Mouse (Mus musculus) embryonic stem cell, embryonic (primary cell): Measurements from ENCODE around the gene Ntmt1.

ENCODE experiments used
- CTCF ChIA-PET, 4 experiments: fragments of 300-600 bp in 2 of 4; fragments of 350-600 bp in 2 of 4; sonication (Branson Sonifier 250); formaldehyde crosslinking; loops; one replicate each; lab custom pipeline; 2022; ENCODE audit warnings: inconsistent platforms in 2 of 4; lab: Charles Lee
- POLR2A ChIA-PET, 4 experiments: fragments of 300-600 bp in 2 of 4; fragments of 350-600 bp in 2 of 4; sonication (Branson Sonifier 250); formaldehyde crosslinking; loops; one replicate each; lab custom pipeline; 2022; ENCODE audit warnings: antibody characterized with exemption in 4 of 4, inconsistent platforms in 1 of 4; lab: Charles Lee

Gene Ntmt1

GRCm38 (mm10) chr2:30775955-30776354 is 31.7 kb upstream of the Ntmt1 start:
- CTCF ChIA-PET = interaction anchor here in 3 of 4 experiments (0.5 to 5.6 kb wide), 5 partner anchors 19 to 1711 kb away, joined by 3 to 27 read pairs (median 3); no protein-coding TSS in a partner anchor
- POLR2A ChIA-PET = interaction anchor here in 2 of 4 experiments (1.0 to 9.4 kb wide), 4 partner anchors 8 to 18 kb away, joined by 4 to 145 read pairs (median 70); no protein-coding TSS in a partner anchor

DNA sequence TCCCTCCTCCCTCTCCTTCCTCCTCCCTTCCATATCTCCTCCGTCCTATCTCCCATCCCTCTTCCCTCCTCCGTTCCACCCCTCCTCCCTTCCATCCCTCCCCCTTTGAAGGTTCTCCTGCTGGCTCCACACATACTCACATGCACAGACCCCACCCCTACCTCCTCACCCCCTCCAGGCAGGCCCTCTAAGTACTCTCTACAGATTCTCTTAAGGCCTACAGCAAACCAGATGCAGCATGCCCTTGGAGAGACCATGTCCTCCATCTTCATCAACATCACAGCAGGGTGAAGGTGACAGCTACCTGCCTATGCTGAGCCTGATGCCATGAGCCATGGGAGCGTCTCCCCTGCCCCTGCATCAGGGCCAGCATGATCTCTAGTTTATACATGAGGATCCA is 30.4 kb upstream of the Ntmt1 start:
- ChIA-PET CTCF (interaction anchor here in 3 of 4 experiments (0.7 to 2.8 kb wide), 4 partner anchors 17 to 129 kb away, joined by 3 to 11 read pairs (median 4); no protein-coding TSS in a partner anchor), POLR2A (interaction anchor here in 3 of 4 experiments (0.5 to 9.4 kb wide), 17 partner anchors 9 to 344 kb away, joined by 3 to 110 read pairs (median 7); partner anchors contain the start of genes Ier5l (in 2 of the 3) and Ntmt1 (in 1 of the 3))

GRCm38 (mm10) chr2:30778235-30778634 is 29.4 kb upstream of the Ntmt1 start:
- POLR2A ChIA-PET = interaction anchor here in 3 of 4 experiments (0.6 to 9.4 kb wide), 45 partner anchors 10 to 1830 kb away, joined by 3 to 110 read pairs (median 5); partner anchors contain the start of genes Ier5l (in 3 of the 3), Ntmt1 (in 2 of the 3), Cstad (in 1 of the 3) and Miga2 (in 1 of the 3)
- CTCF ChIA-PET = interaction anchor here in 3 of 4 experiments (0.5 to 2.8 kb wide), 18 partner anchors 14 to 514 kb away, joined by 3 to 11 read pairs (median 4); no protein-coding TSS in a partner anchor

- CTCF ChIA-PET = interaction anchor here (0.8 to 2.8 kb wide), 15 partner anchors 8 to 513 kb away, joined by 3 to 11 read pairs (median 4); no protein-coding TSS in a partner anchor
- POLR2A ChIA-PET = interaction anchor here (0.5 to 9.4 kb wide), 53 partner anchors 11 to 338 kb away, joined by 3 to 110 read pairs (median 4); partner anchors contain the start of genes Ier5l (in 3 of the 4) and Ntmt1 (in 1 of the 4)
Measured at GRCm38 (mm10) chr2:30779241-30779640, 28.4 kb upstream of the Ntmt1 start.

GRCm38 (mm10) chr2:30782312-30783290 is 25.0 kb upstream of the Ntmt1 start:
- ChIA-PET CTCF (interaction anchor here in 3 of 4 experiments (0.6 to 3.2 kb wide), 12 partner anchors 10 to 705 kb away, joined by 3 to 18 read pairs (median 4); no protein-coding TSS in a partner anchor), POLR2A (interaction anchor here (0.6 to 9.4 kb wide), 34 partner anchors 8 to 362 kb away, joined by 3 to 110 read pairs (median 4); partner anchors contain the start of genes Ier5l (in 3 of the 4) and Ntmt1 (in 2 of the 4))

- ChIA-PET CTCF (interaction anchor here (0.6 to 3.2 kb wide), 15 partner anchors 9 to 706 kb away, joined by 3 to 18 read pairs (median 4); no protein-coding TSS in a partner anchor), POLR2A (interaction anchor here (0.5 to 9.4 kb wide), 45 partner anchors 8 to 363 kb away, joined by 3 to 110 read pairs (median 4); partner anchors contain the start of genes Ier5l (in 3 of the 4) and Ntmt1 (in 2 of the 4))
Measured at GRCm38 (mm10) chr2:30783346-30783745, 24.3 kb upstream of the Ntmt1 start.

DNA sequence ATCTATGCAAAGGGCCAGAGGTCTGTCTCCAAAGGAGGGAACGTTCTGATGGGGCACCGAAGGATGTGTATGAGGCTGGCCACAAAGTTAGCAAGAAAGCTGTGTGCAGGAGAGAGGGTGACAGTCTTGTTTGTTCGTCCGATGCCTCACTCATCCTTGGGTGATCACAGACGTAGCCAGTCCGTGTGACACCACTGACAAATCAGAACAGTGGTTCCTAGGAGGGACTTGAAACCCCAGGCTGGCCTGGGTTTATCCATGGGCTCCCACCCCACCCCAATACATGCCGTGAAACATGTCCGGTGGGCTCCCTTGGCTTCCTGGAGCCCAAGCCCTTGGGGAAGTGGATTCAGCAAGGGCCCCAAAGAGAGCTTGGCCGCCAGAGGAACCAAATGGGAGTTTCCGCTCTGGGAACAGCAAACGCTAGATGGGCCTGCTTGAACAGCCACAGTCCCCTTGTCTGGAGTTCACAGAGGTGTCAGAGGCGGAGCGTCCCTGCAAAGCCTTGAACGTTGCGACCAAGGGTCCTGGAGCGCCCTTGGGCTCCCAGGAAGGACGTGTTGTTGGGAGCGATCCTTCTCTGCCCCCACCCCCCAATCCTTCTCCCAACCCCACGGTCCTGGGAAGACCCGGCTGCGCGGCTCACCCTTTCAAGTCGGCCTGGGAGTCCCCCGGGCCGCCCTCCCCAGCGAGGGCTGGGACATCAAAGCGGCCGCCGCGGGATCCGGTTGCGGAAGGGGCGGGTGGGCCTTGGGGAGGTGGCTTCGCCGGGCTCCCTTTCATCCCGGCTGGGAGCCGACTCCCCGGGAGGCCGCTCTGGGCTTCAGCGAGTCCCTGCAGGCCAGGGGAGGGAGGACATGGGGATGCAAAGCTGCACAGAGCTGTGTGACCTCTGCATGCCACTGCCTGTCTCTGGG is 23.3 kb upstream of the Ntmt1 start:
- CTCF ChIA-PET = interaction anchor here in 3 of 4 experiments (0.7 to 3.2 kb wide), 11 partner anchors 8 to 348 kb away, joined by 3 to 18 read pairs (median 3); no protein-coding TSS in a partner anchor
- POLR2A ChIA-PET = interaction anchor here (0.5 to 9.4 kb wide), 39 partner anchors 8 to 364 kb away, joined by 3 to 110 read pairs (median 4); partner anchors contain the start of genes Ier5l (in 3 of the 4) and Ntmt1 (in 2 of the 4)

DNA sequence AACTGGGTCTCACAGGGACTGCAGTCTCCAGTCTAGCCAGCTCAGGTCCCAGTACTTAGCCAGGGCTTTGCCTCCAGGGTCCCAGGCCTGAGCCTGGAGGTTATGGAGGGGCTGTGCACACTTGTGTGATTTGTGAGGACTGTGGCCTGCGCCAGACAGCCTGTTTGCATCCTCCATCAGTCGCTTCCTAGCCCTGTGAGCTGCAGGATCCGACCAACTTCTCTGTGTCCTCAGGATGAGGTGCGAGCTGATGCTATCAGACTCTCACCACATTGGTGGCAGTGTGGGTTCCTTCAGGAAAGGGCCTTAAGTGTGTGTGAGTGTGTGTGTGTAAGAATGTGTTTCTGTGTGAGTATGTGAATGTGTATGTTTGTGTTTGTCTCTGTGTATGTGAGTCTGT is 20.2 kb upstream of the Ntmt1 start:
- ChIA-PET CTCF (no interaction called here), POLR2A (interaction anchor here in 1 of 4 experiments (1.0 kb wide), 1 partner anchor 347 kb away, joined by 3 read pairs; no protein-coding TSS in a partner anchor)

- ChIA-PET CTCF (interaction anchor here (0.5 to 6.6 kb wide), 18 partner anchors 9 to 359 kb away, joined by 3 to 64 read pairs (median 4); partner anchors contain the start of gene Ier5l (in 2 of the 4)), POLR2A (interaction anchor here (0.6 to 9.3 kb wide), 29 partner anchors 8 to 356 kb away, joined by 3 to 90 read pairs (median 4); partner anchors contain the start of genes Ier5l (in 3 of the 4), Ntmt1 (in 3 of the 4), 1700001O22Rik (in 1 of the 4) and Cstad (in 1 of the 4))
Measured at GRCm38 (mm10) chr2:30792061-30792460, 15.6 kb upstream of the Ntmt1 start.

DNA sequence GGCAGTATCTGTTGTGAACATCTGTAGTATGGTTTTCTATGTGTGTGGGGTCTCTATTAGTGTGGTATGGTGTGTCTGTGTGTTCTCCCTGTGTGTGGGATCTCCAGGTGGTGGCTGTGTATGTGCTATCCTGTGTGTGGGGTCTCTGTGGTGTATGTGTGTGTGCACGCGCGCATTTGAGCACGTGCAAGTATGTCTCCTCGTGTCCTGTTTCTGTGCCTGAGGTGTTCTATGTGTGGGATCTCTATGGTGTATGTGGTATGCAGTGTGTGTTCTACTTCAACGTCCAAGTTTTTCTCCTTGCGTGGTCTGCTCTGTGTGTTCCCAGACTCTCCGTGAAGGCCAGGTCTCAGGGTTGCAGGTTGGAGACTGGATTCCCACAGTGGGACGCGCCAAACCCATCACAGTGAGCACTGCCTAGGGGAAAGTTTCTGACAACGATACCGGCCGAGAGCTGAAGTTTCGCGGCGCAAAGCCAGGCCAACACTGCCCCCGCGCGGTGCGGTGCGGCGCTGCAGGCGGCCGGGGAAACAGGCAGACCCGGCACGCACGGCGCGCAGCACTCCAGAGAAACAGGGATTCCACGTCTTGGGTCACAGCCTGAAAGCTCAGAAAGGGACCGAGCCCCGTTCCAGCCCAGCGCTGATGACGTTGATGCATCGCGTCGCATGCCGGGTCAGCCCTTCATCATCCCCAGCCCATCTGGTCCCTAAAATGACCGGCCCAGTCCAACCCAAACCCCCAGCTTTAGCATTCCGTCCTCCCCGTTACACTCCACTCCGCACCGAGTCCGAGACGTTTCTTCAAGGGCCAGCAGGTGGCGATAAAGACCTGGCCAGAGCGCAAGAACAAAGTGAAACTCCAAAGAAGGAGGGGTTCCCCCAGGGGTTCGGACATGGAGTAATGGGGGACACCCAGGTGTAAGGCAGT is 13.2 kb upstream of the Ntmt1 start:
- POLR2A ChIA-PET = interaction anchor here (0.6 to 9.3 kb wide), 39 partner anchors 8 to 358 kb away, joined by 3 to 90 read pairs (median 4); partner anchors contain the start of genes Ier5l (in 3 of the 4), Ntmt1 (in 2 of the 4), 1700001O22Rik (in 1 of the 4) and Fnbp1 (in 1 of the 4)

GRCm38 (mm10) chr2:30795271-30795888 is 12.2 kb upstream of the Ntmt1 start:
- POLR2A ChIA-PET = interaction anchor here in 3 of 4 experiments (0.6 to 9.3 kb wide), 26 partner anchors 10 to 359 kb away, joined by 3 to 90 read pairs (median 4); partner anchors contain the start of genes Ier5l (in 3 of the 3), Ntmt1 (in 2 of the 3), 1700001O22Rik (in 1 of the 3) and Fnbp1 (in 1 of the 3)
- CTCF ChIA-PET = interaction anchor here (0.6 to 6.6 kb wide), 105 partner anchors 11 to 375 kb away, joined by 3 to 64 read pairs (median 5); partner anchors contain the start of genes Ier5l (in 2 of the 4), Ntmt1 (in 2 of the 4), Prrx2 (in 2 of the 4) and Ptges (in 2 of the 4)

More for the DNA sequence above, 13.2 kb upstream of the Ntmt1 start:
- CTCF ChIA-PET = interaction anchor here (0.5 to 6.6 kb wide), 147 partner anchors 8 to 858 kb away, joined by 3 to 64 read pairs (median 4); partner anchors contain the start of genes Ntmt1 (in 3 of the 4), Ier5l (in 2 of the 4), Ptges (in 2 of the 4) and 1700001O22Rik (in 1 of the 4)

DNA sequence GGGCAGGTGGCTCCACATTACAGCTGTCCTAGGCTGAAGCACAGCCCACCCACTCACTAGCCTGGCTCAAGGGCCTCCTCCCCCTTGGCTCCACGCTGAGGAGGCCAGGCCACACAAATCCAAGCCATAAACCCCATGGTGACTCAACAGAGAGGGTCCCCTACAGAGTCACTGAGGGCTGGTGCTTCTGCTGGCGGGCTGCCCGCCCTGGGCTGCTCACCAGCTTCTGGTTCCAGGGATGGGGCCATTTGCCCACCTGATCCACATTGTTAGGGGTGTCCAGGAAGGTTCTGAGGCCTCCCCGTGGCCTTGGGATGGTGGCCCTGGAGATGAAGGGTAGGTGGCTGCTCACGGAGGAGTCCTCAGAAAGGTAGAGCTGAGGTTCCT is 11.7 kb upstream of the Ntmt1 start:
- ChIA-PET POLR2A (interaction anchor here in 2 of 4 experiments (0.8 to 9.3 kb wide), 9 partner anchors 9 to 344 kb away, joined by 3 to 90 read pairs (median 10); partner anchors contain the start of genes Ntmt1 (in 2 of the 2), 1700001O22Rik (in 1 of the 2) and Ier5l (in 1 of the 2)), CTCF (interaction anchor here (0.6 to 3.4 kb wide), 19 partner anchors 11 to 360 kb away, joined by 3 to 38 read pairs (median 4); partner anchors contain the start of genes Ntmt1 (in 1 of the 4), Prrx2 (in 1 of the 4) and Tor1b (in 1 of the 4))

DNA sequence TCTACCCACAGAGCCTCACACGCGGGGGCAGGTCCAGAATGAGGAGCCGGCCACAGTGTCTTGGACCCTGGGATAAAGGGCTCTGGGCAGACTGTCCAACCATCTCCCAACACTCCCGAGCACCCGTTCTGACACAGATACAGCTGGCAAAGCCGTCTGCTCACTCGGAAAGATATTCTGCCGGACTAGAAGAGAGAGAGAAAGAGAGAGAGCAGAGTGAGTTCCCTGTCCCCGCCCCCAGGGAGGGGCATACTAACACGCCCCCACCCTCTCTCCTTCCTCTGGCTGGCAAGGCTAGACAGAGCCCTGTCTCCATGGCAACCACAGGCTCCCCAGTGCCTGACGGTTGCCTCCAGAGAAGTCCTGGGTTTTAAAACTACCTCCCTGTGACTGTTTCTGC is 11.2 kb upstream of the Ntmt1 start:
- POLR2A ChIA-PET = interaction anchor here in 2 of 4 experiments (1.0 to 9.3 kb wide), 5 partner anchors 9 to 324 kb away, joined by 3 to 90 read pairs (median 10); partner anchors contain the start of genes Ntmt1 (in 2 of the 2), 1700001O22Rik (in 1 of the 2) and Ier5l (in 1 of the 2)
- CTCF ChIA-PET = interaction anchor here (0.6 to 3.4 kb wide), 14 partner anchors 13 to 361 kb away, joined by 3 to 38 read pairs (median 4); partner anchors contain the start of gene Prrx2 (in 1 of the 4)

GRCm38 (mm10) chr2:30799456-30799855 is 8.2 kb upstream of the Ntmt1 start:
- ChIA-PET CTCF (no interaction called here), POLR2A (interaction anchor here in 2 of 4 experiments (0.7 to 15.1 kb wide), 7 partner anchors 12 to 326 kb away, joined by 3 to 251 read pairs (median 7); partner anchors contain the start of genes Asb6 (in 2 of the 2) and Ier5l (in 1 of the 2))
